Mouse (Mus musculus) kidney, adult 9 months (tissue): ENCODE results near the gene Acyp2.
"Not testable (repeated sequence)": the region's sequence is repeated elsewhere in the genome, so short reads cannot be mapped to it uniquely, and the experiment has no call there.

Experiments
- DNase-seq: peaks from one replicate; pipeline ENCODE4 v3.0.0; 2022

The Acyp2 gene

GRCm38 (mm10) chr11:30649001-30649637 lies at the start of gene Acyp2:
TSS of gene Acyp2 (minus strand) at chr11:30649587.
- DNase-seq, result peak; percentile 89

- no peak for DNase-seq
Observed at GRCm38 (mm10) chr11:30689421-30689820, 40.0 kb upstream of the Acyp2 start.

GRCm38 (mm10) chr11:30676086-30676485 lies 26.7 kb upstream of the Acyp2 start:
- DNase-seq, result peak; percentile 56

- no peak for DNase-seq
Observed at GRCm38 (mm10) chr11:30672719-30673118, 23.3 kb upstream of the Acyp2 start.

GRCm38 (mm10) chr11:30663001-30663400 lies 13.6 kb upstream of the Acyp2 start:
- peak; percentile 91 for DNase-seq

GRCm38 (mm10) chr11:30662591-30662990 lies 13.2 kb upstream of the Acyp2 start:
- peak; percentile 71 for DNase-seq

GRCm38 (mm10) chr11:30657069-30657468 lies 7.7 kb upstream of the Acyp2 start:
- peak; percentile 76 for DNase-seq

- DNase-seq, result no peak
Observed at GRCm38 (mm10) chr11:30656060-30656459, 6.7 kb upstream of the Acyp2 start.

GRCm38 (mm10) chr11:30650416-30650815 lies 1.0 kb upstream of the Acyp2 start:
- DNase-seq, result no peak

- no peak for DNase-seq
Observed at GRCm38 (mm10) chr11:30635674-30636073, 13.7 kb downstream of the Acyp2 start.

GRCm38 (mm10) chr11:30630514-30630913 lies 18.9 kb downstream of the Acyp2 start:
- DNase-seq, result no peak

- no peak for DNase-seq
Observed at GRCm38 (mm10) chr11:30623218-30623617, 26.2 kb downstream of the Acyp2 start.

GRCm38 (mm10) chr11:30621386-30622363 lies 27.7 kb downstream of the Acyp2 start:
- DNase-seq, result not testable (repeated sequence)

GRCm38 (mm10) chr11:30618235-30618634 lies 31.2 kb downstream of the Acyp2 start:
- no peak for DNase-seq

- no peak for DNase-seq
Observed at GRCm38 (mm10) chr11:30617571-30618097, 31.8 kb downstream of the Acyp2 start.

- no peak for DNase-seq
Observed at GRCm38 (mm10) chr11:30615977-30616376, 33.4 kb downstream of the Acyp2 start.

GRCm38 (mm10) chr11:30613916-30614546 lies 35.4 kb downstream of the Acyp2 start:
- no peak for DNase-seq

GRCm38 (mm10) chr11:30612699-30613098 lies 36.7 kb downstream of the Acyp2 start:
- no peak for DNase-seq

- DNase-seq, result no peak
Observed at GRCm38 (mm10) chr11:30609247-30609646, 40.1 kb downstream of the Acyp2 start.

GRCm38 (mm10) chr11:30607587-30608518 lies 41.5 kb downstream of the Acyp2 start:
- DNase-seq, result no peak

GRCm38 (mm10) chr11:30597259-30597658 lies 52.1 kb downstream of the Acyp2 start:
- DNase-seq, result no peak

- no peak for DNase-seq
Observed at GRCm38 (mm10) chr11:30580008-30580407, 69.4 kb downstream of the Acyp2 start.
